Mouse (Mus musculus) CD8-positive naive resting alpha-beta T cell, adult 2 months (primary cell): Measurements from ENCODE around the gene Ptprb.

Source experiments
- DNase-seq, 2 experiments: peaks; one replicate each; pipeline ENCODE4 v3.0.0; 2022; ENCODE audit warnings: low read depth in 2 of 2, low spot score in 2 of 2

Ptprb gene

DNA sequence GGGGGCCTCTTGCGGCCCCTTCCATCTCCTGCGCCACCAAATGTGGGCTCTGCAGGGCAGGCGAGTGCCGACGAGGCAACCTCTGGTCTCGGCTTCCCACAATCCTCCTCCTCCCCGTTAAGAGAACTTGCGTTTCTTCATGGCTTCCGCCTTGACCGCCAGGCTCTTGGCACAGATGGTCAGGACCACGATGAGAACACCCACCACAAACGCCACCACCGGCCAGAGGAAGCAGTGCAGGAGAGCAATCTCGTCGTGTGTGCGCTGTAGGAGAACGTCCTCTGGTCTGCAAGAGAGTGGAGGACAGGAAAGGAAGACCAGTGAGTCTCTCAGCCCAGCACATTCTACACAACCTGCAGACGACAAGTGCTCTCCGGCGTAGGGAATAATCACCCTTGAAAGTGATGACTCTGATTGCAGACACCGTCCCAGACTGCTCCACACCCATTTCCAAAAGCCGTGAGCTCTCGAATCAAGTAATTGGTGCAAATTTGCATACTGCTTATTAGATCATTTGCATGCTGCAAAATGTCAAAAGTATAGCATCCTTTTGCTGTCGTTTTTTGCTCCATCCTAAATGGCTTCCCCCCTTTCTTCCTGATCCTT, 142.9 kb downstream of the Ptprb start:
- DNase-seq: no peak

DNA sequence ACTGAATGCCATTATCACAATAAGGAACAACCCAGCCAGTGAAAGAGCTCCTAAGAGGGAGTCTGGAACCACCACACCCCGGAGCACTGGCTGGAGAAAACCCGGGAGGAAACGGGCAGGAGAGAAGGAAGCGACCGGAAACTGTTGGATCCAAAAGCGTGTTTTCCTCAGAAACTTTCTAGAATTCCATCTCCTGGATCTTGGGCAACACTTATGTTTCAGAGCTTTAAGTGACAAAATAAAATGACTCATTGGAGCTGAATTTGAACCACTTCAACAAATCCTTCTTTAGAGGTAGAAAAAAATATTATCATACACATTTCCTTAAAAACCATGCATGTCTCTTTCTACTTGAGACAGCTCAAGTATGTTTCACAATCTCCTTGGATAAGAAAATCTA, 145.7 kb downstream of the Ptprb start:
- DNase-seq: no peak

DNA sequence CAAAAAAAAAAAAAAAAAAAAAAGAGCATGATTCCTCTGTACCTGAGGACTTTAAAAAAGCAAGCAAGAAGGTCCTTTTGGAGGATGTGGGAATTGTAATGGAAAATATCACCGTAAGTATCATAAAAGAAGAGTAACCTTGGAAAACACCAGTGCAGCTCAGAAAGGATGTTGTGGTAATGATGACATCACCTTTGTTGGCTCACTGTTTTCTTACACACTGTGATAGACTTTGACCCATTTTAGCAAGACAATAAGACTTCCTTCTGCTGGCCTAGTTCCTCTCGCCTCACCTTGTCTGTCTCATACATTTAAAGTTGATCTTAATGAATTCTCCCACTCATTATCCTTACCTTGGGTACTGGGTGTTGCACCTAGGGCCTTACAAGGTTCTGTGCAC, 147.2 kb downstream of the Ptprb start:
- no peak for DNase-seq

DNA sequence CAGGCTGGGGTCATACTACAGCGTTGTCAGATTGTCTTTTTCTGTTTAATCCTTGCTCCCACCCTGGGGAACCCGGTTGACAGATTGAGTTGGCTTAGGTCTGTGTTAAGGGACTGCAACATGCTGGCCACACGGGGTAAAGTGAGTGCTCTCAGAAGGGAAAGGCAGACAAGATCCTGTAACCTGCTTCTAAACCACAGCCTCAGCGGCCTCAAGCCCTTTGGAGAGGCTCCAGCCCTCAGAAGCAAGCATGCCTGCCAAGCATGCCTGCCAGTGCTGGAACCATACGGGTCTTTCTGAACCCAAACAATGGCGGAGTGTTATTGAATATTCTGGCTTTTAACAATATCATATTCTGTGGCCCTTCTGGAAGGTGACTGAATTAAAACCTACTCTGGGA, 149.6 kb downstream of the Ptprb start:
- DNase-seq: no peak

DNA sequence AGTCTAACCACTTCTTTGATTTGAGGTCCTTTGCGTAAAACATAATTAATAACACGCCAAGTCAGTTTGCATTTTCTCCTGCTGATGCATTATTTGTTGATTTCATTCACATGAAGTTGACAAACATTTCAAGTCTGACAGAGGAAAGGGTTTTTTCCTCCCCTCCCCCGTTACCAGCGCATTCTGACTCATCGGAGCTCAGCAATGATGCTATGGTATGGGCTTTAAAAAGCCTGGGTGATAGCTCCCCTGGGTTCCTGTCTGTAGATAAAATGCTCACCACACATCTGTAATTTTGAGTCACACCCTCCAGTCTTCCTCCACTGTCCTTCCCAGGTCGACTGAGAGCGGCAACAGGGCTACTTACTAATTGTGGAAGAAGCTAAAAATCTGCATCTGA, 150.9 kb downstream of the Ptprb start:
- DNase-seq: no peak

DNA sequence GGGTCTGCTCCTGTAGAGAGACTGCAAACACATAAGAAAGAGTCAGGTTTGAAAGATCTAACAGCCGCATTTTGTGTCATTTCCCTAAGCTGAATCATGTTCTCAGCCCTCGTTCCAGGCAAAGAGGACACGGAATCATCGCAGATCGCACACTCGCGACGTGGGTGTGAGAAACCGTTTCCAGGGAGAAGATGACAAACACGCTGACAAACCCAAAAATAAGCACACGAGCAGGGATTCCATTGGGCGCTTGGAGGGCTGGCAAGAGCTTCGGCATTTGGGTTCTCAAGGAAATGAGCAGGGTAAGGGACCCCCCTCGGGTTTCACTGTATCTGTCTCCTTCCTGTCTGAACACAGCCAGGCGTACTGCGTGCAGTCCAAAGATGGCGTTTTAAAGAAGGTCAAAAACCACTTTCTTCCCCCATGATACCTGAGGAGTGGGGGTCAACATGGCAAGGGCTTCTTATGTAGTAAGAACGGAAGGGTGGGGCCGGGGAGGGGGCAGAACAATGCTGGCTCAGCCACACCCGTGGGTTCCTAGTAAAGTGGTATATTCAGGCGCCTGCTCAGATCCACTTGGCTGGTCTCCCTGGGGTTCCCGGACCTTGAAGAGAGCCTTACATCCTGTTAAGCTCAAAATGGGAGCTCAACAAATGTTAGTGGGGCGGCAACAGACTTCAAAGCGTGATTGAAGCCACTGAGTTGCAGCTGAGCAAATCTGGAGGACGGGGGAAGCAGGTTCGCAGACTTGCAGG, 152.9 kb downstream of the Ptprb start:
- no peak for DNase-seq

DNA sequence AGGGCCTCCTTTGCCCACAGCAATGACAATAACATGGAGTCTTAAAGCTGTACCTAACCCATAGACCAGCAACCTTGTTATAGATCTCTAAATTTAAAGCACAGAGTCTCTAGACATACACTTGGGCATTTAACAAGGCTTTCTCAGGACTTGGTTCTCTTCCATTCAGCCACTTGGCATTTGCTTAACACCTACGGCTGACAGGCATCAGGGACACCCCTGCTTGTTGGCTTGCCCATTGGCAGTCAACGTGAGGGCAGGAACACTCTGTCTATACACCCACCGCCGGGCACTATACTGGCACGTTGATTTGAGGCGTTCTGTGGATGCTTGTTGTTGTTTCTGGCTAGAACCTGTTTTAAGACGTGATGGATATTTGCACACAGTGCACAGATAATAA, 157.1 kb downstream of the Ptprb start:
- no peak for DNase-seq

DNA sequence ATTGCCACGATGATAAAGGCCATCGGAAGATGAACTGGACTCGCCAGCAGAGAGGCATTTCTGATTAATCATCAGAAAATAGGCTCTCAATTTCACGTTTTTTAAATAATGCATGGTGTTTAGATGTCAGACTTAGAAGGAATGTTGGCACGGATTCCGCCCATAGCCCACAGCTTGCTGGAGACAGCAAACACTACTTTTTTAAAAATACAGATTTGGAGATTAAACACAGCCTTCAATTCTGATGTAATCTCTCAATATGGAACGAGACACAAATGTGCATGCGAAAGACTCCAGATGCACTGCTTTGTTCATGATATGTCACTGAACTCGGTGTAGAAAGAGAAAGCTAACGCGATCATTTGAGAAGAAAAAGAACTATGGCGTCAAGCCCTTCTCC, 160.1 kb downstream of the Ptprb start:
- DNase-seq: no peak
